Mouse (Mus musculus): ENCODE data around the gene Selenom.

Gene Selenom

GRCm38 (mm10) chr11:3554976-3555375 lies 40.5 kb downstream of the Selenom start:
- DNase-seq (ENCODE audit: low spot score): no peak

GRCm38 (mm10) chr11:3557852-3558251 lies 43.4 kb downstream of the Selenom start:
- no peak for DNase-seq (ENCODE audit: low spot score)

GRCm38 (mm10) chr11:3560202-3560601 lies 45.7 kb downstream of the Selenom start:
- DNase-seq (ENCODE audit: low spot score): no peak

- DNase-seq (ENCODE audit: low spot score): no peak
Measured at GRCm38 (mm10) chr11:3563853-3564252, 49.4 kb downstream of the Selenom start.

- no peak for DNase-seq (ENCODE audit: low spot score)
Measured at GRCm38 (mm10) chr11:3564451-3564850, 50.0 kb downstream of the Selenom start.

GRCm38 (mm10) chr11:3566018-3566417 lies 51.5 kb downstream of the Selenom start:
- DNase-seq (ENCODE audit: low spot score): no peak
